Mouse (Mus musculus) right cerebral cortex, adult 2 months (tissue): ENCODE measurements around the gene Foxb2.
A peak's percentile ranks its signal among the peaks of the same experiment; 100 is the strongest.
"Not testable (repeated sequence)": the region's sequence is repeated elsewhere in the genome, so short reads cannot be mapped to it uniquely, and the experiment has no call there.

Experiments
- DNase-seq, 2 experiments: peaks; one replicate each; pipeline ENCODE4 v3.0.0; 2021 to 2022; ENCODE audit warnings: low spot score in 2 of 2

Gene Foxb2

DNA sequence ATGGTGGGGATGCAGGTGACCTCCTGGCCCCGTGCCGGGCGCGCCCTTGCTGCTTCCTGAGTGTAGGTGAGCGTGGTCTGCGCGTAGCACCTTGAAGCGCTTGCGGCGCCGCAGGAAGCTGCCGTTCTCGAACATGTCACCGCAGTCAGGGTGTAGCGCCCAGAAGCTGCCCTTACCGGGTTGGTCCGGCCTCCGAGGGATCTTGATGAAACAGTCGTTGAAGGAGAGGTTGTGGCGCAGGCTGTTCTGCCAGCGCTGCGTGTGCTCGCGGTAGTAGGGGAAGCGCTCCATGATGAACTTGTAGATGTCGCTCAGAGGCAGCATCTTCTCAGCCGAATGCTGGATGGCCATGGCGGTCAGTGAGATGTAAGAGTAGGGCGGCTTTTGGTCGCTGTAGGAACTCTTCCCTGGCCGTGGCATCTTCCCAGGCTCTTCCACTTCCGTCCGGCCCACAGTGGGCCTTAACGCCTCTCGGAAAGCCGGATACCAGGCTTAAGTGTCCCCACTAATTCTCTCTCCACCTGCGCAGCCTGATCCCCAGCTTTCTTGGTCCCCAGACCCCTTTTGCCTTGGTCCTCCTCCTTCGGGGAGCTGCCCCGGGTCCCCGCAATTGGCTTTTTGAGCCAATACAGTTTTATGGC lies at the start of gene Foxb2:
Gene Foxb2 (minus strand): TSS at position 585 of the 641 bp plus-strand sequence.
- peak in 1 of 2 experiments; percentile 33 for DNase-seq

DNA sequence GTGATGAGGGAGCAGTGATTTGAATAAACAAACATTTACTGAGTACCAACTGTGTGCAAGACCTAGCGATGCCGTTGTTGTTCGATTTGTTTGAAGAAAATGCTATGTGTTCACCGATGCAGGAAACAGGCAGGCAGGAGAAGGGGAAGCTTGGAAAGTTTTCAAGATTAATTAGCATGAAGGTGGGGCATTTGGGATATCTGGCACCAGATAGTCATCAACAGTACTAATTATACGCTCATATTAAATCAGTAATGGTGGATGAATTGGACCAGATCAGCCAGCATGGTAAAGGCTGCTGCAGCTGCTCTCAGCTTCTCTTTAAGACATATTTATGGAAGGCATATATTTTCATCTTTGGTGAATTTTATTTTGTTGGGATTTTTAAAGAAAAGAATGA lies 37.9 kb upstream of the Foxb2 start:
- no peak for DNase-seq

DNA sequence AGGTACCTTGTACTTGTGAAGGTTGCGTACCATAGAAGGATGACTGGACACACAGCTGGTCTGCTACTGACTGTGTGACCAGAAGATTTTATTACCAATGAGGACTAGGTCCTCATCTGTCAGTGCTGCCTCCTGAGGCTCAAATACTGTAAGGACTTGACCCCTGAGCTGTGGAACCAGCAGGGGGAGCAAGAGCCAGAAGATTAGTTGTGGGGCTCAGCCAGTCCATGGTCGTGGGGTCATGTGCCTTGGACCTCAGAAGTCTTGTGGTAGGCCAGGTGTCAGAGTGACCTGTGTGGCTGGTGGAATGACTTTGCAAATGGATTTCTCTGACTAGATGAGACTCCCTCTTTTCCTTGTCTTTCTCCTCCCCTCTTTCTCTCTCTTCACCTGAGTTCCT lies 29.5 kb upstream of the Foxb2 start:
- no peak for DNase-seq

GRCm38 (mm10) chr19:16899716-16900115 lies 26.1 kb upstream of the Foxb2 start:
- DNase-seq = peak; percentile 22 to 25

DNA sequence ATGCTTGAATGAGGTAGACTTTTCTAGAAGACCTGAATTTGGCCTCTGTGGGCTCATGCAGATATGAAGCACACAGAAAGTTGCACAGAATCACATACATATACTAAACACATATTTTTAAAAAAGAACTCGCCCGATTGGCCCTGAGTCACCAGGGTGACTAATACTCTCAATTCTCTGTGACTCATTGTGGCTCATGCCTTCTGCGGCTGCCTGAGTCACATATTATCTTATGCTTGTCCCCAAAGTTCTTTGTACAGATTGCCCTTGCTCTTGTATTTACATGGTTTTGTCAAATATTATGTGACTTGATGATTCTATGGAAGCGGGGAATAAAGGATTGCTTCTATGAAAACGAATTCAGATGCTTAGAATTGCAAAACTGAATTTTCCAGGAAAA lies 25.0 kb upstream of the Foxb2 start:
- DNase-seq = peak in 1 of 2 experiments; percentile 16

DNA sequence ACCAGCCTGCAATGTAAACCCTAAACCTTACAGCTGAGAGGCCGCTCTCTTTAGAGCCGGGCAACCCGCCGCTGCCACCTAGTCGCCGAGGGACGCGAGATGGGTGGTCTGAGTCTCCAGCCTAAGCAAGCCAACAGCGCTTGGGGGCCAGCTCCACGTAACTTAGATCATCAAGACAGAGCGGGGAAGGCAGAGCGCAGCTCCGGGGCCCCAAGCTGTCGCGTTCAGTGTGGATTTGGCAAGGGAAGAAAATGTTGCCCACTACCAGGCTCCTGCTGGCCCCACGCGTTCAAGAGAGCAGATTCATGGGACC lies 2.8 kb upstream of the Foxb2 start:
- DNase-seq = no peak

- DNase-seq = no peak
These were observed 2.2 kb upstream of the Foxb2 start for GRCm38 (mm10) chr19:16875631-16876457.

GRCm38 (mm10) chr19:16874991-16875540 lies 1.5 kb upstream of the Foxb2 start:
- no peak for DNase-seq

- no peak for DNase-seq
These were observed 597 bp upstream of the Foxb2 start for GRCm38 (mm10) chr19:16873942-16874861.

DNA sequence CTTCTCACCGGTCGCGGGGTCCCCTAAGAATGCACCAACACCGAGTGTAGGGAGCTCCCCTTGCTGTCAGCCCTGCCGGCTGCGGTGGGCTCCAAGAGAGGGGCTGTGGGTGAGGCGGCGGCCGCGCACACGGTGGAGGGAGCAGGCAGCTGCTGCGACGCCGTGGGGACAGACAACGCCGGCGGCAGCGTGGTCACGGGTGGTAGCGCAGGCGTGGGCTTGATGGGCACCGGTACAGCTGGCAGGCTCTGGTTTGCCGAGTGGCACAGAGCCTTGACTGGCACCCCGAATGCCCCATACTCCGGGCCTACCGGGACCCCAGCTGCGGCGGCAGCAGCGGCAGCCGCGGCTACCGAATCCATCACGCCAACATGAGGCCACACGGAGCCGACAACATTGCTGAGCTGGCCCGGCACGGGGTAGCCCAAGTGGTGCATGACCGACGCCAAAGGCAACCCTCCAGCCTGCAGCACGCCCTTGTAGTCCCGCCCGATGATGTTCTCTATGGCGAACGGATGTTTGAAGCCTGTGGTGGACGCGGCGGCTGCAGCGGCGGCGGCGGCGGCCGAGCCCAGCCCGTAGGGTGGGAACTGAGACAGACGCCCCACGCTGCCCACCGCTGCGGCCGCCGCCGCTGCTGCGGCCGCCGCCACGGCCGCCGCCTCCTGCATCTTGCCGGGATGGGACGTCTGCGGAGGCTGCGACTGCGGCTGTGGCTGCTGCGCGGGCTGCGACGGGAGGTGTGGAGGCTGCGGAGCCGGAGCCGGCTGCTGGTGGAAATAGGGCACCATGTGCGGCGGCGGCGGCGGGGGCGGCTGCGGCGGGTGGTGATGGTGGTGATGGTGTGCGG lies 1.0 kb downstream of the Foxb2 start:
- peak in 1 of 2 experiments; percentile 27 for DNase-seq

- DNase-seq = no peak
These were observed 2.3 kb downstream of the Foxb2 start for GRCm38 (mm10) chr19:16871192-16871760.

DNA sequence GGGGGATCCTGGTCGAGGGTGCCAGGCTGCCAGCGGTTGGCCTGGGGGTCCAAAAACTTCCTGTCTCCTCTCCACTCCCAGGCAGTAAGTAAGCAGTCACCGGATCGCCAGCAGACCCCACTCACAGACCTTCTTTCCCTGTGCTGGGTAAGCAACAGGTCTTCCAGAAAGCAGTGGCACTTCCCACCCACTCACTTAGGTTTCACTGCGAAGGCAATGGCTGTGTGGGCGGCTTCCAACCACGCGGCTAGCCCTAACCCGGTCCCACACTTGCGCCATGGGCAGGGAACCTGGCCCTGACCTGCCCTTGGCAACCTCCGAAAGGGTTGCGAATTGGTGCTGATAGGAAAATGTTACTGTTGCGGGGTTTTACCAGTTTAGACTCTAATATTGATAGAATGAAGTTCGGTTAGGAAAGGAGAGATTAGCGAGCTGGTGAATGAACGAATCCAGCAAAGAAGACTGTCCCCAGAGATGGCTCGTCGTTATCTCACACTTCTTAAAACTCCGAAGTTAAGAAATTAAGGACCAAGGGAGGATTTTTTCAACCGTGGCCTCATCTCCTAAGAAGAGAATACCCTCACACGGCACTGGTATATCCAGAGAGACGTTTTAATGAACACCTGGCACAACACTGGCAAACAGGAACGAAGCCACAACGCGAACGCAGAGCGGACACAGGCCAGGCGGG lies 3.0 kb downstream of the Foxb2 start:
- DNase-seq = peak in 1 of 2 experiments; percentile 6

DNA sequence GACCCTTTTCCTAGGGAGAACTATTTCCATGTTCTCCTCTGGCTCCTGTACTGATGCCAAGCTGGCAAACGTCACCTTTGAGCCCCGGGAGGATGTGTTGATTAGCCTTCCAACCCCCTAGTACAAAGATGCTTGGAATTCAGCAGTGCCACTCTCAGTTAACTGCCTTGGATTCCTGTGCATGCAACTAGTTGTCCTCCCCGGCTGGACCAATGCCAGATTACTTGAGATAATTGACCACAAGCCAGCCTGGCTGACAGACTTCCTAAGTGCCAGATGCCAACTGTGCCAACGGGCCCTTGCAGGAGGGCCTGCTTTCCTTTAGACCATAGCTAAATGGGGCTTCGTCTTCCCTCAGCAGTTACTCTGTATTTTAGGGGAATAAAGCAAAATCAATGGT lies 5.1 kb downstream of the Foxb2 start:
- peak in 1 of 2 experiments; percentile 1 for DNase-seq

GRCm38 (mm10) chr19:16858646-16859045 lies 15.0 kb downstream of the Foxb2 start:
- no peak for DNase-seq

- no peak for DNase-seq
These were observed 16.9 kb downstream of the Foxb2 start for GRCm38 (mm10) chr19:16856752-16857151.

DNA sequence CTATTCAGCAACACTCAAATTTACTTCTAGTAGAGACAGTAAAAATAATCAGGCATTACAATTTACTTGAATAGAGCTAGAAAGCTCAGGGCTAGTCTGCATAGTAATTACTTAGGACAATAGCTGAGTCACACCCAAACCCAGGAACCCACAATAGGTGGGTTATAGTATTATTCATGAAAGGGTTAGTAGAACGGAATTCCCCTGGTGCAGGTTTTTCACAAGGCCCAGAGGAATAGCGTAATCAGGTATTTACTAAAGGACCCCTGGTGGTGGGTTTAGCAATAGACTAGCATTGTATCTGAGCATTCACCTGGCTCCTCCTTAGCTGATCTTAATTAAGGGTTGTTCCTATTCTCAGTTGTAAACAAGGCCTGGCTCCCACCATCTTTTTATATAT lies 29.5 kb downstream of the Foxb2 start:
- not testable (repeated sequence) for DNase-seq

GRCm38 (mm10) chr19:16841516-16842249 lies 31.9 kb downstream of the Foxb2 start:
- no peak for DNase-seq

- DNase-seq = no peak
These were observed 32.6 kb downstream of the Foxb2 start for GRCm38 (mm10) chr19:16841001-16841400.

GRCm38 (mm10) chr19:16827657-16828056 lies 45.9 kb downstream of the Foxb2 start:
- no peak for DNase-seq
